Mouse (Mus musculus) limb, embryonic 12.5 days (tissue): ENCODE measurements at regions not wholly inside any gene's neighbourhood (a gene's known extent, or its start where the extent isn't known, plus 50 kb on each side); places are given as distances from the start of the nearest gene placed in this dataset.

Source experiments
- ATAC-seq: fragments of 200-750 bp; cut with Nextera tagmentation; 2 replicates; pipeline ENCODE4 v1.8.0; 2017; ENCODE audit warnings: low read depth, moderate TSS enrichment; ENCODE audit not compliant: insufficient number of reproducible peaks, insufficient read depth, low FRiP score, low TSS enrichment
- H3K27ac ChIP-seq: fragments of 300-500 bp; sonication (generic); 2 replicates; pipeline ENCODE4 v1.5.1; 2016; ENCODE audit warnings: mild to moderate bottlenecking, moderate library complexity
- H3K27me3 ChIP-seq: fragments of 300-500 bp; sonication (generic); 2 replicates; pipeline ENCODE4 v1.6.1; 2016; ENCODE audit warnings: mild to moderate bottlenecking, moderate library complexity
- H3K36me3 ChIP-seq: fragments of 300-500 bp; sonication (generic); 2 replicates; pipeline ENCODE4 v1.6.1; 2016; ENCODE audit warnings: mild to moderate bottlenecking, moderate library complexity
- H3K4me1 ChIP-seq: fragments of 300-500 bp; sonication (generic); replicated peaks from 2 replicates; pipeline ENCODE4 v1.6.1; 2016
- H3K4me2 ChIP-seq: fragments of 300-500 bp; sonication (generic); 2 replicates; pipeline ENCODE4 v1.6.1; 2016; ENCODE audit warnings: mild to moderate bottlenecking, moderate library complexity
- H3K4me3 ChIP-seq: fragments of 300-500 bp; sonication (generic); replicated peaks from 2 replicates; pipeline ENCODE4 v1.5.1; 2016; ENCODE audit warnings: mild to moderate bottlenecking
- H3K9ac ChIP-seq: fragments of 300-500 bp; sonication (generic); replicated peaks from 2 replicates; pipeline ENCODE4 v1.6.1; 2016; ENCODE audit warnings: mild to moderate bottlenecking, moderate library complexity
- H3K9me3 ChIP-seq: fragments of 300-500 bp; sonication (generic); 2 replicates; pipeline ENCODE4 v1.6.1; 2016; ENCODE audit warnings: mild to moderate bottlenecking, moderate library complexity
- WGBS: fragments of 180-500 bp; shearing (Covaris S2); methylation state at CpG from one replicate; pipeline ENCODE4 v1.1.7; 2016; 5-methylcytosine and 5-hydroxymethylcytosine counted together

DNA sequence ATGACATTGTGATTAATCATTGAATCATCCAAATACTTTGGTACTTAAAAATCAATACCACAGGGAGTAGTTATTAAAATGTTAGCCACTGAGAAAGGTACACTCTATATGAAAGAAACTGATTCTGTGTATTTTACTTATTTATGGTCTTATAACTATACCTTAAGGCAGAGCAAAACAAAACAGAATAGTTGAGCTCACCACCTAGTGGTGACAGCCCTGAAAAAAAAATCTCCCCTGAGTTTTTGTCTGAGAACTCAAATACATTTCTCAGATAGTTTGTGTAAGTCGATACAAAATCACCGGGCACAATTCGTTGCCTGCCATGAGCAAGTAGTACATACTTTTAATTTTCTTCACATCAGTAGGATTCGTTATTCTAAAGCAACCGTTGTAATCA is 156.7 kb upstream of the Ccdc54 start:
- Histone ChIP-seq H3K4me2 (no peak overlapping the region), H3K27me3 (no peaks in the 10 kb centered on the region), H3K9ac (no peak overlapping the region), H3K9me3 (no peaks in the 10 kb centered on the region), H3K4me3 (no peak overlapping the region), H3K4me1 (no peaks in the 10 kb centered on the region), H3K27ac (no peak overlapping the region), H3K36me3 (no peaks in the 10 kb centered on the region)
- no peak for ATAC-seq
- 93% methylated on average over 5 of the region's 5 CpGs for WGBS

DNA sequence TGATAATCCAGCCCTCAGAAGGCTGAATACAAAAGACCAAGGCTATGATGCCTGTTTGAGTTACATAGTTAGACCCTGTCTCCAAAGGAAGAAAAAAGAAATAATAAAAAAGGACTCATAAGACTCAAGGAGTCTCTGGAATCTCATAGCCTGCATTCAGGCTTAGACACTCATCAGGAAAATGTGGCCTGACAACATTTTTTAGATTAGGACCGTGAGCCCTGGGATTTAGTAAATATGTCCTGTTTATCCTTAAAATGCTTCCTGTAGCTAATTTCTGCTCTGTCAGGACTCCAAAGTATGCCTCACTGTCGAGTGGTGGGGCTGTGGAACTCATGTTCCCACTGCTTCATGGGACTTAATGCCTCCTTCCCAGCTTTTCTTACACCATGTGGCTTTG is 154.8 kb upstream of the Ccdc54 start:
- no peak for ATAC-seq
- no peak overlapping the region for H3K4me2 ChIP-seq
- H3K9me3 ChIP-seq = no peaks in the 10 kb centered on the region
- H3K4me1 ChIP-seq = no peaks in the 10 kb centered on the region
- no peak overlapping the region for H3K9ac ChIP-seq
- H3K27ac ChIP-seq = no peak overlapping the region
- no peaks in the 10 kb centered on the region for H3K36me3 ChIP-seq
- WGBS = 59% methylated on average over 2 of the region's 2 CpGs
- no peaks in the 10 kb centered on the region for H3K27me3 ChIP-seq
- no peak overlapping the region for H3K4me3 ChIP-seq

DNA sequence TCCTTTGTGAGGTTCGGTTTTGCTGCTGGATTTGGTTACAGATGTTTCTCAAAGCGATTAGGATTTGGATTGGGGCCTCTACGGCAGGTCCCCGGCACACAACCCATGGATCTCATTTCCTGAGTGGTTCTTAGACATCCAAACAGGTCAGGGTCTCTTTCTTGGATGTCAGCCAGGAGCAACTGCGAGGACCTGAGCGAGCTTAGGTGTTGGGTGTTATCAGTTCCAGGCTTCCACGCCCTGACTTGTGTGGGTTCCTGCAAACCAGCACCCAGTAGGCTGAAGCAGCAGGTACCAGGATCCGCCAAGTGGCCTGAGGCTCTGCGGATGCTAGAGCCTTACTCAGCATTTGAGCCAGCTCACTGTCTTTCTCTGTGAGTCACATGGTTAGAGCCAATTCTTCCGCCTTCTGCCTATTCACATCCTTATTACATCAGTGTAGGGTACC is 146.5 kb upstream of the Ccdc54 start:
- Histone ChIP-seq H3K27me3 (0 out of 2 replicates have a peak, but pooled peaks cover 3% of the 10 kb centered on the region), H3K4me2 (peak overlapping the region; percentile 66), H3K9ac (peak overlapping the region; percentile 56), H3K4me1 (peaks cover 6% of the 10 kb centered on the region; the same call in 1 of the 2 replicates), H3K27ac (no peak overlapping the region), H3K36me3 (no peaks in the 10 kb centered on the region), H3K9me3 (no peaks in the 10 kb centered on the region), H3K4me3 (peak overlapping the region; percentile 43)
- no peak for ATAC-seq
- WGBS = 29% methylated on average over 10 of the region's 10 CpGs

DNA sequence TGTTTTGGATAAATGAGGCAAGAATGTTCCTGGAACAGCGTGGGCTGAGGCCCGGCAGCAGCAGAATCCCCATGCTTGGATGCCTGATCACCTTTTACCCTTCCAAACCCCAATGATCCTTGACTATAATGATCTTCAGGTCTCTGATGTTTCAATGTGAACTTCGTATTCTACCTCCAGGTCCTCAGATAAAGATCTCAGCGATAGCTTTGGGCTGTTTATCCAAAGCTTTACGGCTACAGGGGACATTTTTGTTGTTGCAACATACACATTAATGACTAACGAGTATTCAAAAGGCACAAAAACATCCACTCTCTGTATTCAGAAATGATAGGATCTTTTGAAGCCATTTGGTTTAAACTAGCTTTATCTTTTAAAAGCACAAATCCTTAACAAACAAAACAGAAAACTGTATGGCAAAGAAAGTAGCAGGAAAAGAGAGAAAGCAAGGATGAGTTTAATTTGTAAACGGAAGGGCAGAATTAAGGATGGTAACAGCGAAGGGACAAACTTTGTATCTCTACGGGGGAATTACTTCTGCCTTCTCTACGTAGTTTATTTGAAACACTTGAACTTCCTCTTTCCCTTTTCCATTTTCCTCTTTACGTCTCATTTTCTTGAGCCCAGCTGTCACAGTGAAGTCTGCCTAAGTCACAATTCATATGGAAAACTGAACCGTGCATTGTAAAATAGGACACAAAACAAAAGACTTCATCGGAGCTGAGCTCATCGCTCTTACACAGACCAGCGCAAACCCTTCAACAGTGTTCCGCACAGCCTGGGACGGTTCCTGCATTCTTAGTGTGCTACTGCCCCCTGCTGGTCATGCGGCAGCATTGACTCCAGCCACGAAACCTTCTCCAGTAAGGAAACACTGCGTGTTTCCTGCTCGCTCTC is 145.4 kb upstream of the Ccdc54 start:
- peak overlapping the region; percentile 43 for H3K4me3 ChIP-seq
- H3K9me3 ChIP-seq = no peaks in the 10 kb centered on the region
- H3K4me2 ChIP-seq = peak overlapping the region; percentile 66
- H3K27me3 ChIP-seq = 0 out of 2 replicates have a peak, but pooled peaks cover 3% of the 10 kb centered on the region
- H3K9ac ChIP-seq = peak overlapping the region; percentile 56
- 8% methylated on average over 21 of the region's 21 CpGs for WGBS
- ATAC-seq = peak; percentile 81
- no peak overlapping the region for H3K27ac ChIP-seq
- peaks cover 6% of the 10 kb centered on the region; the same call in 1 of the 2 replicates for H3K4me1 ChIP-seq
- H3K36me3 ChIP-seq = no peaks in the 10 kb centered on the region

DNA sequence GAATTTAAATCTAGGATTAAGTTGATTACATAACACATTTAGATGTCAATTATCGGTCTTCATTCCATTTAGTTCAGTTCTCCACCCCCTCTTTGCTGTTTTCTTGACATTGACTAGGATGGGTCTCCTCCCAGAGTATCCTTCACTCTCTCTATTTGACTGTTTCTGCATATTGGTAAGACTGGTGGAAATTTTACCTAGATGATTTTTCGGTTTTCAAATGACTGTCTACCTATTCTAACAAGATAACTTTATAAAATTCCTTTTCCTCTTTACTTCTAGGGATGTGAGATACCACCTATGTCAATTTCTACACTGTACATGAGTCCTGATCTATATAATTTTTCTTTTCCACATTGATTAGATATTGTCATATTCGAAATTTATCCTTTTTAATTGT is 142.4 kb upstream of the Ccdc54 start:
- Histone ChIP-seq H3K9ac (no peak overlapping the region), H3K4me3 (no peak overlapping the region), H3K36me3 (no peaks in the 10 kb centered on the region), H3K4me2 (no peak overlapping the region), H3K27me3 (0 out of 2 replicates have a peak, but pooled peaks cover 3% of the 10 kb centered on the region), H3K9me3 (no peaks in the 10 kb centered on the region), H3K27ac (no peak overlapping the region), H3K4me1 (peaks cover 6% of the 10 kb centered on the region; the same call in 1 of the 2 replicates)
- 87% methylated on average over 3 of the region's 3 CpGs for WGBS
- no peak for ATAC-seq

DNA sequence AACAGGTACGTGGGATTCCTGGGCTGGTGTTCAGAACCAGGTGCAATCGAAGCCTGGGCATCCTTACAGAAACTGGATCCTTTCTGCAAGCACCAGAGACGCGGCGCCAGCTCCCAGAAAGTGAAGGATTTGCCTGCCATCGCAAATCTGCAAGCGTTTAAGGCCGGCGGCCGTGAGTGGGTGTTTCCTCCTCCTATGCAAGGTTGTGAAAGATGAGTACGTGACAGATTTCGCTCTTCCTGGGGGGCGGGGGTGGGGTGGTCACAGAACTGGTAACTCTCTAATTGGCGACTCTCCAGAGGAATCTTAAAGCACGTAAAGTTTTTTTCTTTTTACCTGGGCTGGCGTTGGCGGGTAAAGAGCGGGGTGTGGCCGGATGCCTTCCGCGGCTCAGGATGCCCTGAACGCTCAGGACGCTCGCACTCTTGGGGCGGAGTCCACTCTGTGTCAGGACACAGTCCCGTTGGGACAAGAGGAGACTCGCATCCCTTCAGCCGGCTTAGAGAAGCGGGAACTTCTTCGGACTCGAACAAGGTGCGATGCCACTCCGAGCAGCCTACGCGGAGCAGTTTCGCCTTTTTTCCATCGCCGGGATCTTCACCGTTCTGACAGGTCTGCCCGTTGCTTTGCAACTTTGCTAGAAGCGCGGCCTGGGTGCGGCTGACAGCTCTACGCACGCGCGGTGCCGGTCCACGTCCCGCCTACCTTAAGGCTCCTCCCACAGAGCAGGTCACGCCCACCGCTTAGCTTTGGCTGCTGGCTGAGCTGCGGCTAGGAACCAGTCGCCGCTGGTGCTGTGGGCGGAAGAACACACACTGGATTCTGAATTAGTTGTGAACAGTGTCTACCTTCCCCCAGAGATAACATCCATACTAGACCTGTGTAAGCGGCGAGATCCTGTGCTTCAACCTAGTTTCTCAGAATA is 141.4 kb upstream of the Ccdc54 start:
- peak overlapping the region; percentile 63 for H3K4me3 ChIP-seq
- peaks cover 3% of the 10 kb centered on the region; the same call in 1 of the 2 replicates for H3K4me1 ChIP-seq
- WGBS = under 1% methylated on average over 58 of the region's 58 CpGs
- H3K9me3 ChIP-seq = no peaks in the 10 kb centered on the region
- H3K27ac ChIP-seq = no peak overlapping the region; the same call in 1 of the 2 replicates
- H3K9ac ChIP-seq = peak overlapping the region; percentile 60
- H3K36me3 ChIP-seq = no peaks in the 10 kb centered on the region
- H3K4me2 ChIP-seq = peak overlapping the region; percentile 83
- ATAC-seq = peak; percentile 92
- H3K27me3 ChIP-seq = 0 out of 2 replicates have a peak, but pooled peaks cover under 1% of the 10 kb centered on the region

DNA sequence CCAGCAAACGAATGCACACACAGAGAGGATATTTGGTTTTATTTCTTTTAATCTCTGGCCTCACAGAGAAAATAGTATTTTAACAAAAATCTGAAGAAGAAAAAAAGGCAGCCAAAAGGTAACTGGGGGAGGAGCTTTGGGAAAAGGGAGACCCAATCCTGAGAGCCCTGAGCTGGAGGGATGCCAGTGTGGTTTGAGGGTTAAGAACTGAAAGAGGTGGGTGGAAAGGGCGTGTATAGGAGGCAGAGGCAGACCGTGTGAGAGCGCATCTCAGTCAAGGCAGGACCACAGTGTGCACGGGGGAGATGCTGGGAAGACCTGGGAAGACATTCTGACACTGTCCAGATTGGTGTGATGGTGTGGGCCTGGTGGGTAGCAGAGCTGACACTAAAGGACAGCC is 138.4 kb upstream of the Ccdc54 start:
- Histone ChIP-seq H3K27ac (no peak overlapping the region), H3K9ac (no peak overlapping the region), H3K27me3 (no peaks in the 10 kb centered on the region), H3K4me2 (no peak overlapping the region), H3K36me3 (no peaks in the 10 kb centered on the region), H3K9me3 (no peaks in the 10 kb centered on the region), H3K4me1 (no peaks in the 10 kb centered on the region), H3K4me3 (no peak overlapping the region)
- ATAC-seq = no peak
- WGBS = 64% methylated on average over 5 of the region's 5 CpGs

DNA sequence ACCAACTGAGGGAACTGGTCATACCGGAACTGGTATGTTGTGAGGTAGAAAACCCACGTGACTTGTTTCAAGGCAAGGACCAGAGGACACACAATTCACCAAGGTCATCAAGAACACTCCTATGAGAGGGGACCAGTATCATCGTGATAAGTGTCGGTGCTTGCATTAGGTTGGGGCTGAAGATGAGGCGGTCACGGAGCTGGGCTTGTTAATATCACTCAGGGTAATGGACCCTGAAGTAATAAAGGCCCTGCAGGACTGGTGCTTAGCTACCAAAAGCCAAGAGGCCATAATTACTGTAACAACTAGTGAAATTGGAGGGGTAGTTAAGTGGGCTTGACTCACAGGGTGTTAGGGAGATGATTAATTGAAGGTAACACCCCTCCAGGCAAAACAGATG is 132.2 kb upstream of the Ccdc54 start:
- H3K9me3 ChIP-seq = no peaks in the 10 kb centered on the region
- no peaks in the 10 kb centered on the region for H3K36me3 ChIP-seq
- ATAC-seq = no peak
- WGBS = 62% methylated on average over 6 of the region's 6 CpGs
- 0 out of 2 replicates have a peak, but pooled peaks cover 4% of the 10 kb centered on the region for H3K4me1 ChIP-seq
- H3K4me3 ChIP-seq = no peak overlapping the region
- no peak overlapping the region for H3K9ac ChIP-seq
- no peak overlapping the region for H3K27ac ChIP-seq
- H3K4me2 ChIP-seq = no peak overlapping the region
- no peaks in the 10 kb centered on the region for H3K27me3 ChIP-seq

DNA sequence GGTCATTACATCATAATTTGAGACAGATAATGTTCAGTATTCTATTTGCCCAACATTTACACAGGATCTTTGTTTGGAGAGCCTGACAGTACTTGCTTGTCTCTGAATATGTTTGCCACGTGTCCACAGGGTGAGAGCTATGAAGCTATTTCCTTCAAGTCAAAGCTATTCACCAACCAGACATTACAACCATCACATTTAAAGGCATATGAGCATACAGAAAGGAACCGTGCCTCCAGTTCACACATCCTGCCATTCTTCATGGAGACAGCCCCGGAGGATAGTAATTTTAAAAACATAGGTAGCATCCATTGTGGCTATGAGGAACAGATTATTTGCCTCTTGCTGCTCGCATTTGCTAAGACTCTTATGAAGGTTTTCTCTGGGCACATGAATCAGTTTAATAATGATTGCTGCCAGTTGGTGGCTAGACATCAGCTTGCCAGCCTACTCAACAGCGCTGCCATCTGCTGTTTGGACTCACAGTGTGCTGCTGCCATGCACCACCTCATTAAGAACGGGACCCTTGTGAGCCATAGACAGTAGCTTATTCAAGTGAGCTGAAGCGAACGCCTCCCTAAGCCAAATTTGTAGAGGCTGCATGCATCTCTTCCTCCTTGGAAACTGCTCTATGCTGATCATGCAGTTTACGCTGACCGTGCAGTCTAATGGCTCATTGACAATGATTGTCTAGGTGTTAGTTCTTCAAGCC is 126.5 kb upstream of the Ccdc54 start:
- no peak overlapping the region for H3K9ac ChIP-seq
- H3K27ac ChIP-seq = no peak overlapping the region
- H3K4me3 ChIP-seq = no peak overlapping the region
- WGBS = 70% methylated on average over 10 of the region's 10 CpGs
- no peaks in the 10 kb centered on the region for H3K27me3 ChIP-seq
- no peak for ATAC-seq
- no peaks in the 10 kb centered on the region for H3K9me3 ChIP-seq
- H3K36me3 ChIP-seq = no peaks in the 10 kb centered on the region
- H3K4me2 ChIP-seq = no peak overlapping the region
- H3K4me1 ChIP-seq = 0 out of 2 replicates have a peak, but pooled peaks cover 7% of the 10 kb centered on the region

DNA sequence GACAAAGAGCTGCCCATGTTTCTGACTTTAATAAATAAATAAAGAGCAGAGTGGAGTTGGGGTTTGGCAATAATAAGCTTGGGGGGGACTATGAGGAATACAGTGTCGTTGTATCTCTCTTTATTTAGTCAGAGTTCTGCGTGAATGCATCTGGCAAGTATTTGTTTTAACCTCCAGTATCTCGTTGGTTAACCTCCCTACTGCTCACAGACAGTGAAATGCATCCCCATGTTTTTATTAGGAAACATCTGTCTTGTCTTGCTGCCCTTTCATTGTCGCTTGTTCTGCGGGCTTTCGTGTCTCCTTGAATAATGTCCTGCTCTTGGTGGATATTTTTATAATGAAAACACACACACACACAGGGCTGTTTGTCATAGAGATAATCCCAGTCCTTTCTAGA is 118.8 kb upstream of the Ccdc54 start:
- Histone ChIP-seq H3K27ac (no peak overlapping the region), H3K9ac (no peak overlapping the region), H3K36me3 (no peaks in the 10 kb centered on the region), H3K27me3 (no peaks in the 10 kb centered on the region), H3K4me1 (no peaks in the 10 kb centered on the region), H3K4me3 (no peak overlapping the region), H3K9me3 (no peaks in the 10 kb centered on the region), H3K4me2 (no peak overlapping the region)
- ATAC-seq = no peak
- WGBS = 75% methylated on average over 6 of the region's 6 CpGs
